ENCODE assay signal across 18 mouse cellular contexts in genomic region chr7:74314276-74314675, GRCm38 (mm10).
DNase-seq lines count a peak whose midpoint lies in the region; ATAC-seq and TF ChIP-seq lines count a peak whose summit lies in the region.
"Had no signal": no experiment of that assay in that cellular context is flagged by ENCODE, and none has a peak within 500 bp of the region (broad histone marks: within the 10 kb centered on the region; RNA-seq: fewer than 3 reads in every experiment).

No protein-coding gene starts in this region.

- no peak overlapping the region for H3K4me3 ChIP-seq in heart, embryonic 11.5 days (ENCODE audit: low read depth, low read length)
- H3K4me3 ChIP-seq in midbrain, postnatal 0 days (ENCODE audit: low read depth, low read length) = no peak overlapping the region
- no peak overlapping the region for H3K4me3 ChIP-seq in midbrain, embryonic 13.5 days (replicated peaks)
- H3K4me3 ChIP-seq: embryonic facial prominence, embryonic 10.5 days; heart, embryonic 10.5 days; heart, embryonic 15.5 days; hindbrain, embryonic 15.5 days had no signal

- no peak overlapping the region for H3K4me2 ChIP-seq in heart, embryonic 11.5 days
- H3K4me2 ChIP-seq in midbrain, postnatal 0 days (ENCODE audit: low read depth, low read length, poor library complexity, severe bottlenecking) = no peak overlapping the region
- H3K4me2 ChIP-seq in midbrain, embryonic 13.5 days (replicated peaks) = no peak overlapping the region
- H3K4me2 ChIP-seq: heart, embryonic 15.5 days; hindbrain, embryonic 15.5 days had no signal

- DNase-seq in cerebellum, postnatal 14 days = peak; percentile 29 to 60
- DNase-seq in heart, adult 11 months = peak; percentile 23
- peak; percentile 32 for DNase-seq in midbrain, postnatal 0 days (ENCODE audit: low spot score)
- DNase-seq: adrenal gland, adult 2 months; adrenal gland, postnatal 25 days; gastrocnemius, postnatal 36 days; heart, adult 18-20 months; heart, postnatal 14 days; kidney, adult 8-10 months had no signal

- H3K27me3 ChIP-seq in heart, embryonic 11.5 days (ENCODE audit: control insufficient read depth, insufficient read depth, low read length) = no peaks in the 10 kb centered on the region
- H3K27me3 ChIP-seq in midbrain, postnatal 0 days (ENCODE audit: insufficient read depth, low read length) = no peaks in the 10 kb centered on the region
- H3K27me3 ChIP-seq in midbrain, embryonic 13.5 days = 0 out of 2 replicates have a peak, but pooled peaks cover 4% of the 10 kb centered on the region
- H3K27me3 ChIP-seq: heart, embryonic 15.5 days; hindbrain, embryonic 15.5 days had no signal

- no peaks in the 10 kb centered on the region for H3K36me3 ChIP-seq in heart, embryonic 11.5 days (ENCODE audit: control insufficient read depth, insufficient read depth, low read length)
- peaks cover 4% of the 10 kb centered on the region; the same call in 1 of the 2 replicates for H3K36me3 ChIP-seq in midbrain, postnatal 0 days (ENCODE audit: insufficient read depth, low read length)
- peaks cover 4% of the 10 kb centered on the region; the same call in 1 of the 2 replicates for H3K36me3 ChIP-seq in midbrain, embryonic 13.5 days
- H3K36me3 ChIP-seq: embryonic facial prominence, embryonic 10.5 days; heart, embryonic 15.5 days; hindbrain, embryonic 15.5 days had no signal

- WGBS in heart, embryonic 11.5 days (ENCODE audit: insufficient replicate concordance) = 93% methylated on average over 1 of the region's 1 CpGs
- WGBS in midbrain, postnatal 0 days = 85% methylated on average over 1 of the region's 1 CpGs
- WGBS in midbrain, embryonic 13.5 days = 92% methylated on average over 1 of the region's 1 CpGs

- H3K9me3 ChIP-seq in heart, embryonic 11.5 days (replicated peaks; ENCODE audit: control insufficient read depth, low read length) = no peaks in the 10 kb centered on the region
- no peaks in the 10 kb centered on the region for H3K9me3 ChIP-seq in midbrain, postnatal 0 days (ENCODE audit: low read length)
- H3K9me3 ChIP-seq in midbrain, embryonic 13.5 days = no peaks in the 10 kb centered on the region
- H3K9me3 ChIP-seq: embryonic facial prominence, embryonic 10.5 days; heart, embryonic 10.5 days; heart, embryonic 15.5 days; hindbrain, embryonic 15.5 days had no signal

- no peaks in the 10 kb centered on the region for H3K4me1 ChIP-seq in heart, embryonic 11.5 days (ENCODE audit: control insufficient read depth, insufficient read depth, low read length)
- H3K4me1 ChIP-seq in midbrain, postnatal 0 days (ENCODE audit: insufficient read depth, low read length) = peaks cover 2% of the 10 kb centered on the region; the same call in 1 of the 2 replicates
- H3K4me1 ChIP-seq in midbrain, embryonic 13.5 days (replicated peaks) = peaks cover 12% of the 10 kb centered on the region
- H3K4me1 ChIP-seq: embryonic facial prominence, embryonic 10.5 days; heart, embryonic 15.5 days had no signal

- no peak overlapping the region for H3K9ac ChIP-seq in heart, embryonic 11.5 days (ENCODE audit: low read depth, low read length)
- H3K9ac ChIP-seq in midbrain, postnatal 0 days (replicated peaks; ENCODE audit: low read length, poor library complexity, severe bottlenecking) = no peak overlapping the region
- no peak overlapping the region for H3K9ac ChIP-seq in midbrain, embryonic 13.5 days (replicated peaks)
- H3K9ac ChIP-seq: heart, embryonic 15.5 days; hindbrain, embryonic 15.5 days had no signal

- no peak overlapping the region for H3K27ac ChIP-seq in heart, embryonic 11.5 days (ENCODE audit: low read depth, low read length)
- no peak overlapping the region for H3K27ac ChIP-seq in midbrain, postnatal 0 days (ENCODE audit: low read depth, low read length)
- no peak overlapping the region for H3K27ac ChIP-seq in midbrain, embryonic 13.5 days
- H3K27ac ChIP-seq: embryonic facial prominence, embryonic 10.5 days; heart, embryonic 10.5 days; heart, embryonic 15.5 days had no signal

- ATAC-seq in cerebellum, adult (ENCODE audit: insufficient number of reproducible peaks, low FRiP score, low TSS enrichment) = no peak
- no peak for ATAC-seq in heart, embryonic 11.5 days (replicated peaks; ENCODE audit: insufficient number of reproducible peaks, low FRiP score, low TSS enrichment)
- no peak for ATAC-seq in midbrain, postnatal 0 days (ENCODE audit: low FRiP score)
- no peak for ATAC-seq in midbrain, embryonic 13.5 days
- ATAC-seq: inflammation-experienced regulatory T-cells, adult 6 months; intestine, postnatal 0 days had no signal

- TF ChIP-seq CTCF in midbrain, postnatal 0 days (IDR thresholded peaks at IDR 0.05) = no peak
